Mouse (Mus musculus) lung, postnatal 14 days (tissue): ENCODE data around the gene Ssxb3.
"Not testable (repeated sequence)": the region's sequence is repeated elsewhere in the genome, so short reads cannot be mapped to it uniquely, and the experiment has no call there.

Source experiments
- DNase-seq: peaks from one replicate; pipeline ENCODE4 v3.0.0; 2021

The Ssxb3 gene

GRCm38 (mm10) chrX:8591716-8592115 lies at the start of gene Ssxb3:
TSS of gene Ssxb3 (minus strand) at chrX:8591816.
- DNase-seq, result not testable (repeated sequence)

- DNase-seq, result not testable (repeated sequence)
Measured at GRCm38 (mm10) chrX:8548155-8548554, 43.5 kb downstream of the Ssxb3 start, which contains the start of gene Ssxb6. TSS of gene Ssxb6 (minus strand) at chrX:8548255.
